Mouse (Mus musculus) heart, postnatal 10 days (tissue): Measurements from ENCODE around the gene Onecut1. TPM values are rescaled to one million over a fixed set of nuclear protein-coding genes. Genes with fewer than 3 reads are reported as not detected.

ENCODE experiments used
- DNase-seq, 2 experiments: peaks; one replicate each; pipeline ENCODE4 v3.0.0; 2021
- intact Hi-C: fragments of 180-260 bp; cut with DNase I; formaldehyde crosslinking; loops from one replicate; pipeline ENCODE4 v1.15.1; 2025
- total RNA-seq, 2 experiments: library from RNA; stranded (reverse); gene quantifications; 2 replicates each; pipeline ENCODE4 v1.2.3; 2021

Onecut1 gene
- total RNA-seq, 2 experiments from 2014 or later: not detected

DNA sequence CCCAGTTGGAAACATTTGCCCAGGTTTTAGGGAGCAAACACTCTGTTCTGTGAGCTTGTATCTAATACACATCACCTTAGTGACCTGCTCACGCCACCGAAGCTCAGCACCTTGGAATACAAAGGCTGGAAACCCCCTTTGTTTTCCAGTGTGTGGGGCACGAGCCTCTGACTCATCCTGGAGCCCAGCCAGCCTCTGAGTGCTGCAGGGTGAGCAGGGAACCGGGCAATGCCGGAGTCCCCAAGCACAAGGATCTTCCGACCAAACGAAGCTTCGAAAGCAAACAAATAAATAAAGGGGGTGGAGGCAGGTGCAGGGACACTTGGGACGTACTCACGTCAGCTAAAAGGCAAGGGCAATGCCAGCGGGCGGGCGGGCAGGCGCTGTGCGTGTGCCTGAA is 47.5 kb downstream of the Onecut1 start:
- peak; percentile 74 for DNase-seq
- intact Hi-C loops: loop anchor here (5.0 kb wide), 2 partner anchors 123 to 288 kb away; no protein-coding TSS in a partner anchor

- intact Hi-C loops: no loop called here
- no peak for DNase-seq
Observed at GRCm38 (mm10) chr9:74910226-74910759, 48.6 kb downstream of the Onecut1 start.

GRCm38 (mm10) chr9:74911430-74911829 is 49.7 kb downstream of the Onecut1 start:
- DNase-seq: peak in 1 of 2 experiments; percentile 21

DNA sequence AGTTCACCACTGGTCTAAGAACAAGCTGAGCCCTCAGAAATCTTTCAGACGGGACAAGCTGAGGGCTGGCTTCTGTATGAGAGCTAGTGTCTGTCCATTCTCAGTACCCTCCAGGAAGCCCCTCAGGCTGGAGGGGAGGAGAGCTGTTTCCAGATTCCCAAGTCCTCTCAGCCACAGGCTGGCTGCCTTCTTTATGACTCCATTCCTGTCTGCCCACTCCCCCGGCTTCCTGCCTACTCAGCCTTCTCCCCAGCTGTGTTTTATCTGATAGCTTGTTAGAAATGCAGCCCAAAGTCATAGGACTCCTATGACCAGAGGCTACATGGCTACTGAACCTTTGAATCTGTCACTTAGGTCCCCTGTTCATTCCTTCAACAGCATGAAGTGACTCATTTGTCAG is 50.2 kb downstream of the Onecut1 start:
- intact Hi-C loops: no loop called here
- no peak for DNase-seq

More at GRCm38 (mm10) chr9:74911430-74911829, 49.7 kb downstream of the Onecut1 start:
- intact Hi-C loops: no loop called here

GRCm38 (mm10) chr9:74912619-74913376 is 51.1 kb downstream of the Onecut1 start:
- intact Hi-C loops: no loop called here
- no peak for DNase-seq

- DNase-seq: no peak
- intact Hi-C loops: loop anchor here (5.0 kb wide), 1 partner anchor 82 kb away; no protein-coding TSS in a partner anchor
Observed at GRCm38 (mm10) chr9:74915611-74916010, 53.9 kb downstream of the Onecut1 start.

- no peak for DNase-seq
- intact Hi-C loops: no loop called here
Observed at GRCm38 (mm10) chr9:74920450-74920849, 58.7 kb downstream of the Onecut1 start.

- intact Hi-C loops: no loop called here
- DNase-seq: no peak
Observed at GRCm38 (mm10) chr9:74921422-74921821, 59.7 kb downstream of the Onecut1 start.

DNA sequence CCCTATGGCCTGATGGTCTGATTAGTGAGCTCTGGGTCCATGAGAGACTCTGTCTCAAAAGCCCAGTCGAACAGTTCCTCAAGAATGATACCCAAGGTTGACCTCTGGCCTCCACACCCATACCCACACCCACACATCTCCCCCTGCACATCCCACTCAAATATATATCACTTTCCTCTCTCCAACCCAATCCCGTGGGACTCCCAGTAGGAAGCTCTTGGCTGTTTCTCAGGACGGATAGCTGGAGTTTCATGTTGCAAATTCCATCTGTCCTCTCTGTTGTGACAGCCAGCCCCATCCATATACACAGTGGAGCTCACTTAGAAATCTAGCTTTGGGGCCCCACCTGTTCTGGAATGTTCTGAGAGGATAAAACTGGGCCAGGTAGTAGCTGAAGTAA is 61.2 kb downstream of the Onecut1 start:
- intact Hi-C loops: no loop called here
- no peak for DNase-seq

DNA sequence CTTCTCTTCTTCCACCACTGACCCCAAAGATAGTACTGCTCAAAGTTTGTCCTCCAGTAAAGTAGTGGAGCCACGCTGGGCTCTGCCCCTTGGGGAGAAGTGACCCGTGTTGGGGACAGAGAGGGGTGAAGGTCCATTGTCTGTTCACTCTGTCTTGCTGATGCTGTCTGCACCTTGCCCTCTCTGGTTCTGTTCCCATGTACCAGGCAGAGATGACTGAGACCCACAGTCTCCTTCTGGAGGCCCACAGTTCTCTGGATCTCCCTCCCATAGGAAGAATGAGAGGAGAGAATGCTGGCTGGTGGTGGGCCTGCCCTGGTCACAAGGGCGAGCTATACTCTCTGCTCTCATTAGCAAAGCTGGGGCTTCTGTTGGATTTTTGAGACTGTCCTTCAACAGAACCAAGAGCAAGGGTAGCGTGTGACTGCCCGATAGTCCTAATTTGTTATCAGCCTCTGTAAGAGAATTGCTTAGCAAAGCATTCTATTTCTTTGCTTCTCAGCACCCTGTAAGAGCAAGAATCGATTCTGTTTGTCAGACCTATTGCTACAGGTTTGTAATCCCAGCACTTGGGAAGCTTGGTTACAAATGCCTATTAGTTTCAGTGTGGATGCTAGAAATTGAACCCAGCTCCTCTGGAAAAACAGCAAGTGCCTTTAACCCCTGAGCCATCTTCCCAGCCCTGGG is 61.7 kb downstream of the Onecut1 start:
- DNase-seq: no peak
- intact Hi-C loops: no loop called here

GRCm38 (mm10) chr9:74925220-74925769 is 63.6 kb downstream of the Onecut1 start:
- intact Hi-C loops: no loop called here
- no peak for DNase-seq

GRCm38 (mm10) chr9:74929981-74930423 is 68.3 kb downstream of the Onecut1 start:
- intact Hi-C loops: no loop called here
- DNase-seq: no peak

GRCm38 (mm10) chr9:74930653-74931052 is 68.9 kb downstream of the Onecut1 start:
- intact Hi-C loops: no loop called here
- no peak for DNase-seq

- no peak for DNase-seq
- intact Hi-C loops: no loop called here
Observed at GRCm38 (mm10) chr9:74935289-74935688, 73.6 kb downstream of the Onecut1 start.

- no peak for DNase-seq
- intact Hi-C loops: no loop called here
Observed at GRCm38 (mm10) chr9:74937761-74938160, 76.0 kb downstream of the Onecut1 start.

DNA sequence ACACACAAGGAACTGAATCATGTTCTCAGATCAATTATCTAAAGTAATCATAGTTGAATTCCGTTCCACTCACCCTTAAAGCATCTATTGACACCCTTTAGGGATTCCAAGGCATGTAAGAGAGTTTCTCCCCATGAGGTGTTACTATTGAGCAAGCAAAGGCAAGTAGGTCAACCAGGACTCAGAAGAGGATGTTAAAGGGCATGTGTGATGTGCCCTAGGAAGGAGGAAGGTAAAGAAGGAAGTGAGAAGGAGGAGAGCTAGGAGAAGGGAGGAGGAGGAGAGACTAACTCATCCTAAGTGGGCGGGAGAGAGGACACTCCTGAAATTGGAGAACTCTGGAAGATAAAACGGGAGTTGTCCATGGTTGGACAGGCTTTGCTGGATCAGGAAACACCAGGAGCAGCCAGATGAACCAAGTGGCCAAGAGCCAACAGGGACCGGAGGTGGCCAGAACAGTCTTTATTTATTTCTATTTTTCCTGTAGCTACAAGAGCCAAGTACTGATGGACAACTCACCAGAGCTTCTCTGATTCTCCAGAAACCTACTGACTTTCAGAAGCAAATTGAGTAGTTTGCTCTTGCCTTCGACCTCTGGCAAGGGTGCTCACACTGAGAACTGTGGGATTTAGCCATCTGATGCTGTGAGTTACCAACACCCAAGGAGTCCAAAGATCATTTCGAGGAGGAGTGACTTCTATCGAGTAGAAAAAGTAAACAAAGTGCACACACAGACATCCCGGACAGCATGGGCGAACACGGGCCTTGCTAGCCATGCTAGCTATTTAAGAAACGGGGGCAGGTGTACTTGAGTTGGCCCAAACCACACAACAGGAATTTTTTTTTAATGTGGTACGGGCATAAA is 77.2 kb downstream of the Onecut1 start:
- intact Hi-C loops: no loop called here
- DNase-seq: peak in 1 of 2 experiments; percentile 34
